Comparison of ENCODE assay signal across 8 mouse cellular contexts in the genomic region with DNA sequence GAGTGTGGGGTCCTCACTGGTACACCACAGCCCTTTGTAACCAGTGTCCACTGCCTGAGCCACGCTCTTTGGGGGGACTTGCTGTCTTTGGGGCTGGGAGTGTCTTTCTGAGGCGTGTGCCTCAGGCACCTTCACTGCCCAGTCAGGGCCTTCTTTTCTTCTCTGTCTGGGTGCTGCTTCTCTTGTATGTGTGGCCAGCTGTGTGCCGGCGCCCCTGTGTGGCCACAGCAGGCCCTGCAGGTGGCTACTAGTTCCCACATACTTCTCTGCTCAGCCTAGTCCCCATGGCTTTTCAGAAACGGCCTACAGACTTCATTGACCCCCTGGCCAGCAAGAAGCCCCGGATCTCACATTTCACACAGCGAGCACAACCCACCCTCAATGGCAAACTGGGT. TPM values are rescaled to one million over a fixed set of nuclear protein-coding genes. Genes with fewer than 3 reads are reported as not detected.
DNase-seq lines count a peak whose midpoint lies in the region; ATAC-seq and TF ChIP-seq lines count a peak whose summit lies in the region.

No protein-coding gene starts in this region.

- H3K4me1 ChIP-seq in embryonic facial prominence, embryonic 13.5 days = no peaks in the 10 kb centered on the region

- peak in 1 of 2 experiments; percentile 61 for DNase-seq in layer of hippocampus, adult 2 months (ENCODE audit: low spot score in 2 of 2)
- DNase-seq in layer of hippocampus, postnatal 25 days (ENCODE audit: extremely low spot score in 1 of 2, low spot score in 1 of 2) = no peak
- no peak for DNase-seq in Patski (ENCODE audit: low read depth, low spot score)
- DNase-seq in heart, postnatal 25 days (ENCODE audit: low spot score) = peak; percentile 56
- DNase-seq in kidney, postnatal 36 days = peak; percentile 72 to 84
- peak; percentile 81 for DNase-seq in testis, postnatal 10 days (ENCODE audit: low spot score)

- peak; percentile 54 for ATAC-seq in Patski
- peak; percentile 56 for ATAC-seq in embryonic facial prominence, embryonic 13.5 days (ENCODE audit: insufficient number of reproducible peaks, insufficient read depth, low FRiP score, low TSS enrichment, low read depth)
- ATAC-seq in megakaryocyte-erythroid progenitor cell, adult 5-6 weeks (replicated peaks; ENCODE audit: low FRiP score, low TSS enrichment, poor library complexity, severe bottlenecking) = peak; percentile 84

- H3K27me3 ChIP-seq in Patski = no peaks in the 10 kb centered on the region
- no peaks in the 10 kb centered on the region for H3K27me3 ChIP-seq in embryonic facial prominence, embryonic 13.5 days

- CTCF ChIA-PET in Patski (lab: Charles Lee) = interaction anchor here (1.3 to 11.7 kb wide), 5 partner anchors 9 to 25 kb away, joined by 3 to 64 read pairs (median 6); no protein-coding TSS in a partner anchor

- WGBS in embryonic facial prominence, embryonic 13.5 days = 37% methylated on average over 7 of the region's 7 CpGs

- peak; percentile 85 for TF ChIP-seq CTCF in layer of hippocampus, adult 2 months (conservative IDR thresholded peaks at IDR 0.05)
- TF ChIP-seq CTCF in Patski (IDR thresholded peaks at IDR 0.05) = no peak

- intact Hi-C loops in heart, postnatal 25 days (cut with DNase I) = loop anchor here (1.0 to 10.0 kb wide), 2 partner anchors 25 to 200 kb away; no protein-coding TSS in a partner anchor

- no peak overlapping the region for H3K4me2 ChIP-seq in embryonic facial prominence, embryonic 13.5 days

- in situ Hi-C loops in Patski (cut with MboI; ENCODE audit: low pct_unique_long_range_greater_than_20kb) = no loop called here

- H3K36me3 ChIP-seq in embryonic facial prominence, embryonic 13.5 days = peaks cover 96% of the 10 kb centered on the region

- peak overlapping the region; percentile 86 for H3K27ac ChIP-seq in layer of hippocampus, adult 2 months
- no peak overlapping the region for H3K27ac ChIP-seq in embryonic facial prominence, embryonic 13.5 days

- POLR2A ChIA-PET in Patski (lab: Charles Lee) = no interaction called here

- H3K9ac ChIP-seq in embryonic facial prominence, embryonic 13.5 days = no peak overlapping the region

- no peaks in the 10 kb centered on the region for H3K9me3 ChIP-seq in embryonic facial prominence, embryonic 13.5 days

- H3K4me3 ChIP-seq in layer of hippocampus, adult 2 months = no peak overlapping the region
- H3K4me3 ChIP-seq in embryonic facial prominence, embryonic 13.5 days = no peak overlapping the region

RNA-seq across cellular contexts. Expression of a gene that starts 8.9 kb away (rescaled TPM):
- 10 to 100 TPM; 41.4 to 46.4 TPM for total RNA-seq in layer of hippocampus, adult 2 months (2021)
- 10 to 100 TPM; 41.5 to 47.0 TPM for total RNA-seq in layer of hippocampus, postnatal 25 days (2021)
- 6.4 TPM for polyA plus RNA-seq in Patski (2021)
- polyA plus RNA-seq in embryonic facial prominence, embryonic 13.5 days (2015; fragmentation: Nextera tagmentation; extraction: Ambion mirVana) = 153 and 166 TPM in 2 replicates
- total RNA-seq in heart, postnatal 25 days (2021) = 10 to 100 TPM; 21.5 to 25.1 TPM
- 74.1 and 91.0 TPM in 2 replicates for total RNA-seq in megakaryocyte-erythroid progenitor cell, adult 5-6 weeks (2014; fragmentation: Nextera tagmentation)
- 36.5 and 51.5 TPM in 2 replicates for total RNA-seq in megakaryocyte-erythroid progenitor cell, adult 5-6 weeks (2017)

RNA-seq across cellular contexts. Expression of a gene that starts 23.4 kb away (rescaled TPM):
- total RNA-seq in layer of hippocampus, adult 2 months (2021) = 100 to 1,000 TPM; 274 to 297 TPM
- total RNA-seq in layer of hippocampus, postnatal 25 days (2021) = 100 to 1,000 TPM; 285 to 304 TPM
- 253 TPM for polyA plus RNA-seq in Patski (2021)
- polyA plus RNA-seq in embryonic facial prominence, embryonic 13.5 days (2015; fragmentation: Nextera tagmentation; extraction: Ambion mirVana) = 100 and 107 TPM in 2 replicates
- 10 to 100 TPM; 37.0 to 37.7 TPM for total RNA-seq in heart, postnatal 25 days (2021)
- 39.7 and 83.5 TPM in 2 replicates for total RNA-seq in megakaryocyte-erythroid progenitor cell, adult 5-6 weeks (2014; fragmentation: Nextera tagmentation)
- 77.5 and 98.5 TPM in 2 replicates for total RNA-seq in megakaryocyte-erythroid progenitor cell, adult 5-6 weeks (2017)

RNA-seq across cellular contexts. Expression of a gene that starts 30.7 kb away (rescaled TPM):
- under 1 TPM; 0.54 to 0.97 TPM for total RNA-seq in layer of hippocampus, adult 2 months (2021)
- 1 to 10 TPM in 1 of 2 experiments, under 1 TPM in 1; 0.63 to 1.0 TPM for total RNA-seq in layer of hippocampus, postnatal 25 days (2021)
- polyA plus RNA-seq in Patski (2021) = 0.04 TPM
- 1.9 TPM in 2 replicates for polyA plus RNA-seq in embryonic facial prominence, embryonic 13.5 days (2015; fragmentation: Nextera tagmentation; extraction: Ambion mirVana)
- total RNA-seq in heart, postnatal 25 days (2021) = 1 to 10 TPM; 1.4 to 1.5 TPM
- 0.37 and 0.69 TPM in 2 replicates for total RNA-seq in megakaryocyte-erythroid progenitor cell, adult 5-6 weeks (2014; fragmentation: Nextera tagmentation)
- 0.15 and 0.61 TPM in 2 replicates for total RNA-seq in megakaryocyte-erythroid progenitor cell, adult 5-6 weeks (2017)

RNA-seq across cellular contexts. Expression of a gene that starts 46.0 kb away (rescaled TPM):
- 10 to 100 TPM; 20.5 to 24.4 TPM for total RNA-seq in layer of hippocampus, adult 2 months (2021)
- 10 to 100 TPM; 20.3 to 23.5 TPM for total RNA-seq in layer of hippocampus, postnatal 25 days (2021)
- 26.1 TPM for polyA plus RNA-seq in Patski (2021)
- 20.6 and 21.3 TPM in 2 replicates for polyA plus RNA-seq in embryonic facial prominence, embryonic 13.5 days (2015; fragmentation: Nextera tagmentation; extraction: Ambion mirVana)
- 10 to 100 TPM; 11.7 to 13.3 TPM for total RNA-seq in heart, postnatal 25 days (2021)
- total RNA-seq in megakaryocyte-erythroid progenitor cell, adult 5-6 weeks (2014; fragmentation: Nextera tagmentation) = 14.7 and 22.0 TPM in 2 replicates
- total RNA-seq in megakaryocyte-erythroid progenitor cell, adult 5-6 weeks (2017) = 7.9 and 10.7 TPM in 2 replicates

RNA-seq across cellular contexts. Expression of a gene that starts 47.0 kb away (rescaled TPM):
- total RNA-seq in layer of hippocampus, adult 2 months (2021) = under 1 TPM in 1 of 2 experiments, not detected in 1; 0.25 TPM
- under 1 TPM in 1 of 2 experiments, not detected in 1; 0.26 TPM for total RNA-seq in layer of hippocampus, postnatal 25 days (2021)
- polyA plus RNA-seq in Patski (2021) = 354 TPM
- polyA plus RNA-seq in embryonic facial prominence, embryonic 13.5 days (2015; fragmentation: Nextera tagmentation; extraction: Ambion mirVana) = 0.14 and 0.22 TPM in 2 replicates
- under 1 TPM; 0.56 to 0.73 TPM for total RNA-seq in heart, postnatal 25 days (2021)
- not detected in 2 replicates for total RNA-seq in megakaryocyte-erythroid progenitor cell, adult 5-6 weeks (2014; fragmentation: Nextera tagmentation)
- not detected in 2 replicates for total RNA-seq in megakaryocyte-erythroid progenitor cell, adult 5-6 weeks (2017)

Comparison
In these comparisons a context has a peak if more than half of its experiments do, and no peak if none do; other contexts are left out.
1. DNase-seq: peak in heart, postnatal 25 days (single experiment), kidney, postnatal 36 days (2 of 2) and testis, postnatal 10 days (single experiment); none in layer of hippocampus, postnatal 25 days (0 of 2) and Patski (single experiment).
2. Peak in every context shown above with its lines, with median percentiles within 50 percentile points of each other: ATAC-seq.